Mouse (Mus musculus) erythroblast, embryonic 14.5 days (primary cell): ENCODE results near the gene Grm8.

Experiments used
- GATA1 ChIP-seq: IDR thresholded peaks from 2 replicates; pipeline ENCODE4 v1.6.1; 2012; ENCODE audit warnings: low read length, inconsistent platforms, mixed read lengths
- TAL1 ChIP-seq: IDR thresholded peaks from 3 replicates; pipeline ENCODE4 v1.6.1; 2012; ENCODE audit warnings: low read length, inconsistent platforms, mixed read lengths

DNA sequence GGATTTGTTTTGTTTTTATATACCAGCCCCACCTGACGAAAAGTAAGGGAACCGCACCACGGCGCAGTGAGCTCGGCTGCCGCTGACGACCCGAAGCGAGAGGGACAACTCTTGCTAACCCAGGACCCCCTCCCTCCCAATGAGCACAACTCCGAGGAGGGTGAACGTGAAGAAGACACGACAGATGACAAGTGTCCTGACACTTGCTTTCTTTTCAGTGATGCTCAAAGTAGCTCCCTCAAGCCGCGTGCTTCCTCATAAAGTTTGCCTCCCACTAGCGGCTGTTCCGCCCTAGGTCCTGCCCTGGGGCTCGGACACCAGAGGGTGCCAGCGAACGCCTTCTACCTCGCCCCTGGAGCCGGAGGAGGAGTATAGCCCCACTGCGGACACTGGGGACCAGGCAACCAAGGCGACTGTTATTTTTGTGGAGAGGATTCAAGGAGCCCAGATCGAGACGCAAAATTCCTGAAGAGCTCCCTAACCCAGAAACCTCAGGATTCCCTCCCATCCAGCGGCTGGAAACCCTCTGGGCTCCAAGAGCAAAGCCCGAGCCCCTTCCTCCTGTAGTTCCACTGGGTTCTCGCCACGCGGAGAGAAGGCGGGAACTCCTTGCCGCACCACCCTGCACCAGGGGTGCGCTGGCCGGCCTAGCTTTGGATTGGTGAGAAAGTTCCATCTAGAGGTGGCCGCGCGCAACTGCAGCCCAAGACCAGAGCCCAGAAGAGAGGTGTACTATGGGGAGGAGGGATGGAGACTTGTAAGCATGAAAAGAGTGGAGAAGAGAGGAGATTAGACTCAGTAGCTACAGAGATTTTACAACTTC is 644 bp upstream of the Grm8 start:
- TF ChIP-seq GATA1 (no peak), TAL1 (no peak)
